Comparison of ENCODE assay signal across 8 mouse cellular contexts in genomic region chr11:68954408-68954807, GRCm38 (mm10). TPM values are rescaled to one million over a fixed set of nuclear protein-coding genes. Genes with fewer than 3 reads are reported as not detected.
A peak's percentile ranks its signal among the peaks of the same experiment; 100 is the strongest.
DNase-seq lines count a peak whose midpoint lies in the region; ATAC-seq and TF ChIP-seq lines count a peak whose summit lies in the region.

No protein-coding gene starts in this region.

- ATAC-seq in kidney, embryonic 15.5 days (replicated peaks; ENCODE audit: low FRiP score), result no peak
- ATAC-seq in hindbrain, embryonic 16.5 days, result no peak
- ATAC-seq in midbrain, postnatal 0 days (ENCODE audit: low FRiP score), result no peak

- H3K4me2 ChIP-seq in kidney, embryonic 15.5 days, result peak overlapping the region; percentile 76
- peak overlapping the region; percentile 59 for H3K4me2 ChIP-seq in hindbrain, embryonic 16.5 days (ENCODE audit: low read length)
- peak overlapping the region; percentile 48 for H3K4me2 ChIP-seq in midbrain, postnatal 0 days (ENCODE audit: low read depth, low read length, poor library complexity, severe bottlenecking)

- peak overlapping the region; percentile 44 for H3K4me3 ChIP-seq in kidney, embryonic 15.5 days (replicated peaks)
- peak overlapping the region; percentile 29 for H3K4me3 ChIP-seq in cortical plate, adult 2 months (ENCODE audit: insufficient read depth, low read length)
- H3K4me3 ChIP-seq in hindbrain, embryonic 16.5 days (ENCODE audit: low read length), result peak overlapping the region; percentile 30
- H3K4me3 ChIP-seq in midbrain, postnatal 0 days (ENCODE audit: low read depth, low read length), result peak overlapping the region; percentile 28

- H3K4me1 ChIP-seq in kidney, embryonic 15.5 days, result peaks cover 33% of the 10 kb centered on the region
- peaks cover 4% of the 10 kb centered on the region; the same call in 1 of the 2 replicates for H3K4me1 ChIP-seq in cortical plate, adult 2 months (ENCODE audit: control insufficient read depth, insufficient read depth, low read length)
- peaks cover 11% of the 10 kb centered on the region for H3K4me1 ChIP-seq in hindbrain, embryonic 16.5 days (ENCODE audit: control insufficient read depth, insufficient read depth, low read depth, low read length)
- H3K4me1 ChIP-seq in midbrain, postnatal 0 days (ENCODE audit: insufficient read depth, low read length), result peaks cover 5% of the 10 kb centered on the region; the same call in 1 of the 2 replicates

- TF ChIP-seq POLR2A in cortical plate, adult 2 months (IDR thresholded peaks at IDR 0.05; ENCODE audit: extremely low read depth, insufficient read depth, low read length), result no peak

- 3% methylated on average over 17 of the region's 17 CpGs for WGBS in kidney, embryonic 15.5 days
- WGBS in hindbrain, embryonic 16.5 days, result 2% methylated on average over 17 of the region's 17 CpGs
- WGBS in midbrain, postnatal 0 days, result 1% methylated on average over 17 of the region's 17 CpGs

- peaks cover 32% of the 10 kb centered on the region for H3K27me3 ChIP-seq in kidney, embryonic 15.5 days
- peaks cover 23% of the 10 kb centered on the region for H3K27me3 ChIP-seq in hindbrain, embryonic 16.5 days (replicated peaks; ENCODE audit: control insufficient read depth, insufficient read depth, low read length)
- H3K27me3 ChIP-seq in midbrain, postnatal 0 days (ENCODE audit: insufficient read depth, low read length), result peaks cover 14% of the 10 kb centered on the region

- no peaks in the 10 kb centered on the region for H3K9me3 ChIP-seq in kidney, embryonic 15.5 days (replicated peaks)
- H3K9me3 ChIP-seq in hindbrain, embryonic 16.5 days (ENCODE audit: control insufficient read depth, low read length), result no peaks in the 10 kb centered on the region
- H3K9me3 ChIP-seq in midbrain, postnatal 0 days (ENCODE audit: low read length), result no peaks in the 10 kb centered on the region

- no peaks in the 10 kb centered on the region for H3K36me3 ChIP-seq in kidney, embryonic 15.5 days
- no peaks in the 10 kb centered on the region for H3K36me3 ChIP-seq in hindbrain, embryonic 16.5 days (ENCODE audit: control insufficient read depth, insufficient read depth, low read length)
- no peaks in the 10 kb centered on the region for H3K36me3 ChIP-seq in midbrain, postnatal 0 days (ENCODE audit: insufficient read depth, low read length)

- no peak for TF ChIP-seq CTCF in cortical plate, adult 2 months (IDR thresholded peaks at IDR 0.05; ENCODE audit: extremely low read depth, insufficient read depth, low read length)
- no peak for TF ChIP-seq CTCF in midbrain, postnatal 0 days (IDR thresholded peaks at IDR 0.05)

- intact Hi-C loops in left cerebral cortex, postnatal 14 days (cut with DNase I), result no loop called here

- H3K9ac ChIP-seq in kidney, embryonic 15.5 days, result peak overlapping the region; percentile 42
- peak overlapping the region; percentile 60 for H3K9ac ChIP-seq in hindbrain, embryonic 16.5 days (ENCODE audit: low read depth, low read length)
- peak overlapping the region; percentile 48; the same call in 1 of the 2 replicates for H3K9ac ChIP-seq in midbrain, postnatal 0 days (replicated peaks; ENCODE audit: low read length, poor library complexity, severe bottlenecking)

- DNase-seq in kidney, postnatal 36 days, result no peak
- DNase-seq in midbrain, postnatal 0 days (ENCODE audit: low spot score), result no peak
- DNase-seq in left cerebral cortex, postnatal 14 days (ENCODE audit: low spot score in 2 of 2), result no peak
- no peak for DNase-seq in gastrocnemius, postnatal 4 days (ENCODE audit: low spot score in 2 of 2)
- DNase-seq in gastrocnemius, adult 8-10 months (ENCODE audit: low spot score in 2 of 2), result no peak

- H3K27ac ChIP-seq in kidney, embryonic 15.5 days, result no peak overlapping the region
- no peak overlapping the region for H3K27ac ChIP-seq in cortical plate, adult 2 months (ENCODE audit: insufficient read depth, low read length)
- H3K27ac ChIP-seq in hindbrain, embryonic 16.5 days (ENCODE audit: low read depth, low read length), result no peak overlapping the region
- H3K27ac ChIP-seq in midbrain, postnatal 0 days (ENCODE audit: low read depth, low read length), result no peak overlapping the region

RNA-seq across cellular contexts. Expression of gene Arhgef15, which starts 2.9 kb away (rescaled TPM):
- 15.8 and 19.6 TPM in 2 replicates for polyA plus RNA-seq in kidney, embryonic 15.5 days (2015; fragmentation: Nextera tagmentation; extraction: Ambion mirVana)
- polyA plus RNA-seq in cortical plate, adult 2 months (2012; rRNA removed), result 27.5 and 32.5 TPM in 2 replicates
- 27.2 and 33.9 TPM in 2 replicates for polyA plus RNA-seq in hindbrain, embryonic 16.5 days (2015; fragmentation: Nextera tagmentation; extraction: Ambion mirVana)
- 23.3 and 50.8 TPM in 2 replicates for total RNA-seq in midbrain, postnatal 0 days (2014; rRNA removed)
- polyA plus RNA-seq in midbrain, postnatal 0 days (2015; fragmentation: Nextera tagmentation; extraction: Ambion mirVana), result 27.6 and 34.3 TPM in 2 replicates
- total RNA-seq in left cerebral cortex, postnatal 14 days (2021), result 10 to 100 TPM; 20.9 to 22.6 TPM
- total RNA-seq in gastrocnemius, postnatal 4 days (2021), result 10 to 100 TPM; 16.9 to 19.0 TPM
- 1 to 10 TPM; 5.3 to 8.1 (median 6.6) TPM for total RNA-seq in gastrocnemius, adult 8-10 months (2022)

RNA-seq across cellular contexts. Expression of gene Slc25a35, which starts 13.5 kb away (rescaled TPM):
- polyA plus RNA-seq in kidney, embryonic 15.5 days (2015; fragmentation: Nextera tagmentation; extraction: Ambion mirVana), result 4.8 and 5.0 TPM in 2 replicates
- polyA plus RNA-seq in cortical plate, adult 2 months (2012; rRNA removed), result 12.2 and 12.8 TPM in 2 replicates
- 2.3 and 3.4 TPM in 2 replicates for polyA plus RNA-seq in hindbrain, embryonic 16.5 days (2015; fragmentation: Nextera tagmentation; extraction: Ambion mirVana)
- 0.93 and 1.4 TPM in 2 replicates for total RNA-seq in midbrain, postnatal 0 days (2014; rRNA removed)
- polyA plus RNA-seq in midbrain, postnatal 0 days (2015; fragmentation: Nextera tagmentation; extraction: Ambion mirVana), result 1.5 and 2.0 TPM in 2 replicates
- total RNA-seq in left cerebral cortex, postnatal 14 days (2021), result 1 to 10 TPM; 4.8 to 5.4 TPM
- total RNA-seq in gastrocnemius, postnatal 4 days (2021), result 1 to 10 TPM; 1.1 to 2.7 TPM
- total RNA-seq in gastrocnemius, adult 8-10 months (2022), result 1 to 10 TPM; 3.5 to 4.8 (median 4.3) TPM

RNA-seq across cellular contexts. Expression of gene Rangrf, which starts 20.6 kb away (rescaled TPM):
- polyA plus RNA-seq in kidney, embryonic 15.5 days (2015; fragmentation: Nextera tagmentation; extraction: Ambion mirVana), result 63.4 and 67.7 TPM in 2 replicates
- 33.8 and 37.5 TPM in 2 replicates for polyA plus RNA-seq in cortical plate, adult 2 months (2012; rRNA removed)
- 30.0 and 36.9 TPM in 2 replicates for polyA plus RNA-seq in hindbrain, embryonic 16.5 days (2015; fragmentation: Nextera tagmentation; extraction: Ambion mirVana)
- 12.0 and 25.0 TPM in 2 replicates for total RNA-seq in midbrain, postnatal 0 days (2014; rRNA removed)
- polyA plus RNA-seq in midbrain, postnatal 0 days (2015; fragmentation: Nextera tagmentation; extraction: Ambion mirVana), result 18.9 and 20.2 TPM in 2 replicates
- 10 to 100 TPM; 14.6 to 17.2 TPM for total RNA-seq in left cerebral cortex, postnatal 14 days (2021)
- 10 to 100 TPM; 23.5 to 25.1 TPM for total RNA-seq in gastrocnemius, postnatal 4 days (2021)
- total RNA-seq in gastrocnemius, adult 8-10 months (2022), result 10 to 100 TPM; 59.5 to 84.1 (median 69.6) TPM

RNA-seq across cellular contexts. Expression of gene Odf4, which starts 27.5 kb away (rescaled TPM):
- not detected in 2 replicates for polyA plus RNA-seq in kidney, embryonic 15.5 days (2015; fragmentation: Nextera tagmentation; extraction: Ambion mirVana)
- 0.79 and 1.2 TPM in 2 replicates for polyA plus RNA-seq in cortical plate, adult 2 months (2012; rRNA removed)
- polyA plus RNA-seq in hindbrain, embryonic 16.5 days (2015; fragmentation: Nextera tagmentation; extraction: Ambion mirVana), result 0.34 and 0.67 TPM in 2 replicates
- 1.5 and 4.3 TPM in 2 replicates for total RNA-seq in midbrain, postnatal 0 days (2014; rRNA removed)
- 0.52 and 2.2 TPM in 2 replicates for polyA plus RNA-seq in midbrain, postnatal 0 days (2015; fragmentation: Nextera tagmentation; extraction: Ambion mirVana)
- total RNA-seq in left cerebral cortex, postnatal 14 days (2021), result under 1 TPM in 1 of 2 experiments, not detected in 1; 0.88 TPM
- not detected for total RNA-seq in gastrocnemius, postnatal 4 days (2021)
- total RNA-seq in gastrocnemius, adult 8-10 months (2022), result not detected

RNA-seq across cellular contexts. Expression of gene Rpl26, which starts 53.0 kb away (rescaled TPM):
- 1,042 and 1,119 TPM in 2 replicates for polyA plus RNA-seq in kidney, embryonic 15.5 days (2015; fragmentation: Nextera tagmentation; extraction: Ambion mirVana)
- 1,839 and 1,926 TPM in 2 replicates for polyA plus RNA-seq in cortical plate, adult 2 months (2012; rRNA removed)
- polyA plus RNA-seq in hindbrain, embryonic 16.5 days (2015; fragmentation: Nextera tagmentation; extraction: Ambion mirVana), result 487 and 500 TPM in 2 replicates
- 1,124 and 1,179 TPM in 2 replicates for total RNA-seq in midbrain, postnatal 0 days (2014; rRNA removed)
- 561 and 573 TPM in 2 replicates for polyA plus RNA-seq in midbrain, postnatal 0 days (2015; fragmentation: Nextera tagmentation; extraction: Ambion mirVana)
- total RNA-seq in left cerebral cortex, postnatal 14 days (2021), result 100 to 1,000 TPM; 597 to 631 TPM
- 1,000 to 10,000 TPM; 1,219 to 1,338 TPM for total RNA-seq in gastrocnemius, postnatal 4 days (2021)
- total RNA-seq in gastrocnemius, adult 8-10 months (2022), result 100 to 1,000 TPM; 671 to 819 (median 724) TPM
